Mouse (Mus musculus): ENCODE results near the gene Nr3c2. TPM values are rescaled to one million over a fixed set of nuclear protein-coding genes. Genes with fewer than 3 reads are reported as not detected.

Gene Nr3c2
- polyA plus RNA-seq, 1 experiment from 2014 or later, result 1.2 TPM

- H3K9ac ChIP-seq, result no peak overlapping the region
- no peak overlapping the region for H3K27ac ChIP-seq
- no peak overlapping the region for H3K4me3 ChIP-seq
- H3K27me3 ChIP-seq, result no peaks in the 10 kb centered on the region
- H3K4me1 ChIP-seq, result no peaks in the 10 kb centered on the region
- 52% methylated on average over 7 of the region's 7 CpGs for WGBS
- 0 out of 2 replicates have a peak, but pooled peaks have one; percentile 60 for ATAC-seq (ENCODE audit: insufficient number of reproducible peaks, insufficient read depth, low FRiP score, low TSS enrichment)
- no peaks in the 10 kb centered on the region for H3K9me3 ChIP-seq
- no peaks in the 10 kb centered on the region for H3K36me3 ChIP-seq
- no peak overlapping the region for H3K4me2 ChIP-seq (replicated peaks)
These were observed 234.6 kb downstream of the Nr3c2 start for GRCm38 (mm10) chr8:77133797-77134385.

GRCm38 (mm10) chr8:77145285-77145684, 246.0 kb downstream of the Nr3c2 start:
- H3K4me2 ChIP-seq (replicated peaks), result no peak overlapping the region
- 76% methylated on average over 3 of the region's 3 CpGs for WGBS
- ATAC-seq (ENCODE audit: insufficient number of reproducible peaks, insufficient read depth, low FRiP score, low TSS enrichment), result no peak
- H3K9ac ChIP-seq, result no peak overlapping the region
- no peak overlapping the region for H3K27ac ChIP-seq
- no peaks in the 10 kb centered on the region for H3K4me1 ChIP-seq
- H3K4me3 ChIP-seq, result no peak overlapping the region
- H3K27me3 ChIP-seq, result no peaks in the 10 kb centered on the region
- no peaks in the 10 kb centered on the region for H3K36me3 ChIP-seq
- no peaks in the 10 kb centered on the region for H3K9me3 ChIP-seq

GRCm38 (mm10) chr8:77154496-77154895, 255.3 kb downstream of the Nr3c2 start:
- H3K27ac ChIP-seq, result no peak overlapping the region
- H3K4me1 ChIP-seq, result no peaks in the 10 kb centered on the region
- no peaks in the 10 kb centered on the region for H3K36me3 ChIP-seq
- no peak overlapping the region for H3K4me3 ChIP-seq
- no peak overlapping the region for H3K9ac ChIP-seq
- no peaks in the 10 kb centered on the region for H3K27me3 ChIP-seq
- no peaks in the 10 kb centered on the region for H3K9me3 ChIP-seq
- 40% methylated on average over 3 of the region's 3 CpGs for WGBS
- no peak overlapping the region for H3K4me2 ChIP-seq (replicated peaks)
- ATAC-seq (ENCODE audit: insufficient number of reproducible peaks, insufficient read depth, low FRiP score, low TSS enrichment), result no peak

- no peak for ATAC-seq (ENCODE audit: insufficient number of reproducible peaks, insufficient read depth, low FRiP score, low TSS enrichment)
- no peaks in the 10 kb centered on the region for H3K4me1 ChIP-seq
- no peaks in the 10 kb centered on the region for H3K27me3 ChIP-seq
- H3K36me3 ChIP-seq, result no peaks in the 10 kb centered on the region
- no peaks in the 10 kb centered on the region for H3K9me3 ChIP-seq
- no peak overlapping the region for H3K4me2 ChIP-seq (replicated peaks)
- no peak overlapping the region for H3K4me3 ChIP-seq
- 96% methylated on average over 6 of the region's 6 CpGs for WGBS
- no peak overlapping the region for H3K27ac ChIP-seq
- H3K9ac ChIP-seq, result no peak overlapping the region
These were observed 270.1 kb downstream of the Nr3c2 start for GRCm38 (mm10) chr8:77169320-77169719.

- no peaks in the 10 kb centered on the region for H3K27me3 ChIP-seq
- ATAC-seq (ENCODE audit: insufficient number of reproducible peaks, insufficient read depth, low FRiP score, low TSS enrichment), result no peak
- 87% methylated on average over 4 of the region's 4 CpGs for WGBS
- no peaks in the 10 kb centered on the region for H3K4me1 ChIP-seq
- no peak overlapping the region for H3K4me2 ChIP-seq (replicated peaks)
- H3K36me3 ChIP-seq, result no peaks in the 10 kb centered on the region
- H3K9me3 ChIP-seq, result no peaks in the 10 kb centered on the region
- H3K9ac ChIP-seq, result no peak overlapping the region
- H3K4me3 ChIP-seq, result no peak overlapping the region
- no peak overlapping the region for H3K27ac ChIP-seq
These were observed 270.7 kb downstream of the Nr3c2 start for GRCm38 (mm10) chr8:77169757-77170438.

DNA sequence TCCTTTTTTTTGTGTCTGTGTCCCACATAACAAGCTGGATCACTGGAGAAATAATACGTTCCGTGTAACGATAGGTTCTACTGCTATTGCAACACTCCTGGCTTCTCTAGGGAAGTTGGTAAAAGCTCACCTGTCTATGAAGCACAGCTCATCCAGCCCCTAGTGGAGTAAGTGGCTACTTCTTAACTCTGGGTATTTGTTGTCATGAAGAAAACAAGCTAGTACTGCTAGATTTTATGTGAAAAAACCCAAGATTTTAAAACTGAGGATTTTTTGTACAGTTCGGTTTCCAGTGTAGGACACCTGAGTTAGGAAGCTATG, 271.2 kb downstream of the Nr3c2 start:
- no peak for ATAC-seq (ENCODE audit: insufficient number of reproducible peaks, insufficient read depth, low FRiP score, low TSS enrichment)
- H3K4me2 ChIP-seq (replicated peaks), result no peak overlapping the region
- WGBS, result 92% methylated on average over 4 of the region's 4 CpGs
- H3K27me3 ChIP-seq, result no peaks in the 10 kb centered on the region
- no peak overlapping the region for H3K27ac ChIP-seq
- H3K4me1 ChIP-seq, result no peaks in the 10 kb centered on the region
- no peaks in the 10 kb centered on the region for H3K36me3 ChIP-seq
- no peaks in the 10 kb centered on the region for H3K9me3 ChIP-seq
- H3K4me3 ChIP-seq, result no peak overlapping the region
- H3K9ac ChIP-seq, result no peak overlapping the region

DNA sequence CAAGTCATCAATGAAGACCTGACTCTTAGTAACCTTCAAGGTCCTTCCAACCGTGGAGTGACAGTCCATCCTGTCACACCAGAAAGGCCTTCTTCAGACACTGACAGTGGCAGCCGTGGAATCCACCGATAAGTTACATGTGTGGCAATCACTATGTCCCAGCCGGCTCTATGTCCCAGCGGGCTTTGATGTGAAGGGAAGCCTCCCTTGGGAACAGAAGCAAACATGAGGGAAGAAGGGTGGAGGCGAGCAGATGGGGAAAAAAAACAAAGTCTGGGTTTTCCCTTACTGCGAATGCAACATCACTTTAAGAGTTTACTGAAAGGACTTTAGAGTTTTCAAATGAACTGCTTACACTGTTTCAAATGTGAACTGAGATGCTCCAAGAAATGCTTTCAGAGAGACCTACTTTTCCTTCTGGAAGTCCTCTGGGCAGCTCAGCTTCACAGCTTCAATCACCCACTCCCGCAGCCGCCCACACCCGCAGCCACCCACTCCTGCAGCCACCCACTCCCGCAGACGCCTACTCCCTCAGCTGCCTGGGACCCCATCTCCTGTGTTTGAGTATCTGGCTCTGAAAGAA, 273.9 kb downstream of the Nr3c2 start:
- H3K4me2 ChIP-seq (replicated peaks), result no peak overlapping the region
- no peaks in the 10 kb centered on the region for H3K36me3 ChIP-seq
- WGBS, result 59% methylated on average over 12 of the region's 12 CpGs
- H3K4me1 ChIP-seq, result no peaks in the 10 kb centered on the region
- ATAC-seq (ENCODE audit: insufficient number of reproducible peaks, insufficient read depth, low FRiP score, low TSS enrichment), result no peak
- H3K27ac ChIP-seq, result no peak overlapping the region
- no peaks in the 10 kb centered on the region for H3K27me3 ChIP-seq
- no peak overlapping the region for H3K4me3 ChIP-seq
- H3K9ac ChIP-seq, result no peak overlapping the region
- H3K9me3 ChIP-seq, result no peaks in the 10 kb centered on the region

- no peak for ATAC-seq (ENCODE audit: insufficient number of reproducible peaks, insufficient read depth, low FRiP score, low TSS enrichment)
- WGBS, result 42% methylated on average over 3 of the region's 3 CpGs
- H3K4me2 ChIP-seq (replicated peaks), result no peak overlapping the region
- no peak overlapping the region for H3K9ac ChIP-seq
- no peaks in the 10 kb centered on the region for H3K4me1 ChIP-seq
- H3K4me3 ChIP-seq, result no peak overlapping the region
- H3K36me3 ChIP-seq, result no peaks in the 10 kb centered on the region
- no peak overlapping the region for H3K27ac ChIP-seq
- H3K9me3 ChIP-seq, result no peaks in the 10 kb centered on the region
- H3K27me3 ChIP-seq, result no peaks in the 10 kb centered on the region
These were observed 274.5 kb downstream of the Nr3c2 start for GRCm38 (mm10) chr8:77173736-77174135.

DNA sequence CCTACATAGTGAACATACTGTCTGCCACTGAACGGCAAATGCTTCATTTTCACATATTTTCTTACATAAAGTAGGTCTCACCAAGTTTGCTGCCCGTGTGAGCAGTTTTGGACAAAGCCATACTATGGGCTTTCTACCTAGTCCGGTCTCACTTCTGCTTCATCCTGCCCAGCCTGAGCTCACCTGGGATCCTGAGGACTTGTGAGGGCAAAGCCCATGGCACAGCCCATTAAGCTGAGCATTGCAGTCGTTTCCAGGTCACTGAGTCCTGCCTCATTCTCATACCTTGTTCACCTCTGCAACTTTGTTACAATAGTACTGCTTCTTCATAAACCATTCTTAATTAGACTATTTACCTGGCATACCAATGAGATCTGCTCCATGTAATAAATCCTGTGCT, 276.2 kb downstream of the Nr3c2 start:
- H3K27me3 ChIP-seq, result no peaks in the 10 kb centered on the region
- ATAC-seq (ENCODE audit: insufficient number of reproducible peaks, insufficient read depth, low FRiP score, low TSS enrichment), result no peak
- H3K4me2 ChIP-seq (replicated peaks), result no peak overlapping the region
- 86% methylated on average over 4 of the region's 4 CpGs for WGBS
- H3K9ac ChIP-seq, result no peak overlapping the region
- no peaks in the 10 kb centered on the region for H3K9me3 ChIP-seq
- H3K4me3 ChIP-seq, result no peak overlapping the region
- H3K36me3 ChIP-seq, result no peaks in the 10 kb centered on the region
- no peak overlapping the region for H3K27ac ChIP-seq
- H3K4me1 ChIP-seq, result no peaks in the 10 kb centered on the region

DNA sequence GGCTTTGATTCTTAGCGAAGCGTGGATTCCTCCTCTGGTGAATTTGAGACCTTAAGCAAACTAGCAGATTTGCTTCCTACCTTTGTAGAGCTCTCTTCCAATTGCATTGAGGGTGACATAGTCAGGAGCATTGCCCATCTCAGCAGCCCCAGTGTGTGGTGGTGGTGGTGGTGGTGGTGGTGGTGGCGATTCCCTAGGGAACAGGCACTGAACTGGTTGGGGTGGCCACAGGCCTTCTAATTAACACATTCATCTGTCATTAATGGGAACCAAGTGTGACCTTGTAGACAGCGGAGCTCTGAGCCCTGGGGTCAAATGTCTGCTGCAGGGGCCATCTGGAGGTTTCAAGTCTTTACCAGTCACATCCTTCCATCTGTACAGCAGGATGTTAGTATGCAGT, 277.1 kb downstream of the Nr3c2 start:
- Histone ChIP-seq H3K4me2 (replicated peaks) (no peak overlapping the region), H3K9ac (no peak overlapping the region), H3K4me3 (no peak overlapping the region), H3K27me3 (no peaks in the 10 kb centered on the region), H3K4me1 (no peaks in the 10 kb centered on the region), H3K36me3 (no peaks in the 10 kb centered on the region), H3K27ac (no peak overlapping the region), H3K9me3 (no peaks in the 10 kb centered on the region)
- no peak for ATAC-seq (ENCODE audit: insufficient number of reproducible peaks, insufficient read depth, low FRiP score, low TSS enrichment)
- 58% methylated on average over 4 of the region's 4 CpGs for WGBS

DNA sequence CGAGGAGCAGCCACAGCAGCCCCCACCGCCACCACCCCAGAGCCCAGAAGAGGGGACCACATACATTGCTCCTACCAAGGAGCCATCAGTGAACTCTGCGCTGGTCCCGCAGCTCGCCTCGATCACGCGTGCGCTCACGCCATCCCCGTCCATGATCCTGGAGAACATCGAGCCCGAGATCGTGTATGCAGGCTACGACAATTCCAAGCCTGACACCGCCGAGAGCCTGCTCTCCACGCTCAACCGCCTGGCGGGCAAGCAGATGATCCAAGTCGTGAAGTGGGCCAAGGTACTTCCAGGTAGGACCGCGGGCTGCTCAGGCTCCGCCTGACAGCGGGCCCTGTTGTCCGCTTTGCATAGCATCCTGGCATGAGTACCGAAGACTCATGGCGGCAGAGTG, 286.6 kb downstream of the Nr3c2 start:
- 91% methylated on average over 28 of the region's 28 CpGs for WGBS
- Histone ChIP-seq H3K9me3 (no peaks in the 10 kb centered on the region), H3K4me1 (no peaks in the 10 kb centered on the region), H3K36me3 (no peaks in the 10 kb centered on the region), H3K4me2 (replicated peaks) (no peak overlapping the region), H3K9ac (no peak overlapping the region), H3K4me3 (no peak overlapping the region), H3K27me3 (no peaks in the 10 kb centered on the region), H3K27ac (no peak overlapping the region)
- no peak for ATAC-seq (ENCODE audit: insufficient number of reproducible peaks, insufficient read depth, low FRiP score, low TSS enrichment)

DNA sequence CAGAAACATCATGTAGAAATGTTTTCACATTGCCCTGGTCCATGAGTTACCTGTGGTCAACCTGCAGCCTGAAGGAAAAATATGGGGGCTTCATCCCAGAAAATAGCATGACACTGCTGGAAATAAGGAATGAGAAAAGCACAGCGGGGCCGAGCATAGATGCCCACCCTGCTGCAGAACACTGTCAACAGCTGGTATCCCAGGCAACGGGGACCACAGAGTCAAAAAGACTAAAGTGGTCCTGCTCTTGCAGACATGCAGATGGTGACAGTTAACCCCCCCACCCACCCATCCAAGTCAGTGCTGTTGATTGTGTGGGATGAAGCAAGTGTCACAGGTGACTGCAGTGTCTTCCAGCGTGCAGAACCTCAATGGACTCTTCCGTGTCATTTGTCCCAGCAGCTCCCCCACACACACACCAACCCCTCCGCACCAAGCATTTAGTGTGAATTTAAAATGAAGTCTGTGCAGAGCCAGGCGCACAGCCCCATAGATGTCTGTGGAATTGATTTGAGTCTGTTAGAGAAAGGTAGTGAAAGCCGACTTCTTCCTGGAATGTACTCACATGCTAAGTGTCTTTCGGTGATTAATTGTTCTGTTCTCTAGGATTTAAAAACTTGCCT, 287.8 kb downstream of the Nr3c2 start:
- no peaks in the 10 kb centered on the region for H3K27me3 ChIP-seq
- H3K4me2 ChIP-seq (replicated peaks), result no peak overlapping the region
- H3K27ac ChIP-seq, result no peak overlapping the region
- no peaks in the 10 kb centered on the region for H3K4me1 ChIP-seq
- no peak overlapping the region for H3K4me3 ChIP-seq
- no peak overlapping the region for H3K9ac ChIP-seq
- 87% methylated on average over 9 of the region's 9 CpGs for WGBS
- no peaks in the 10 kb centered on the region for H3K36me3 ChIP-seq
- no peaks in the 10 kb centered on the region for H3K9me3 ChIP-seq
- ATAC-seq (ENCODE audit: insufficient number of reproducible peaks, insufficient read depth, low FRiP score, low TSS enrichment), result no peak
